Mouse (Mus musculus): ENCODE data around the gene Zfp750.

Gene Zfp750

DNA sequence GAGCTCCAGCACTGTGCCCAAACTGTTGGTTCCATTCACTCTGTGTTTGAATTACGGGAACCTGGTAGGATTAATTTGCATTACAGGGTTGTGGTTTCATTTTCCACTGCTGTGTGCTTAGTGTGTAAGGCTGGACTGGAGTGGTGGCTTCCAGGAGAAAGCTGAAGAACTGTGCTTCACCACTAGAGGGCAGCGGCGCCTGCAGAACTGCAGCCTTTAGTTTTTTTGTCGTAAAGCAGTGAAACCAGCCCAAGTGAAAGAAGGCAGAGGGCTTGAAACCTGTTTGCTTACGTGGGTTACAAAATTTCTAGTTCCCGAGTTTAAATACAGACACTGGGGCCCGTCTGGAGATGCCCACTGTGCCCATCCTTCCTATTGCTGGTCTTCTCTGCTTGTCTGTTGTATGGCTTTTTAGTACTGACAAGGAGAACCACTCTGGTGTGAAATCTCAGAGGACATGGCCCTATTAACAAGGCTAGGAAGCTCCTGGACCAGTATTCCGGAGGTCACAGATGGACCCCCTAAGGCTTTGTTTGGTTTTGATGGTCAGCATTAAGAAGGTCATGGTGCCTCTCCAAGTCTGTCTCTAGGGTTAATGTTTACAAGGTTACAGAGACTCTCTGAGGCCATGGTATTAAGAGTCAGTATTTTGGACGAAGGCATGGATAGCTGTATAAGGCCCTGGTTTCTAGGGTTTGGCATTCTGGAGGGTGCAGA, 43.3 kb downstream of the Zfp750 start:
- DNase-seq (ENCODE audit: low read depth, low spot score): peak; percentile 47

DNA sequence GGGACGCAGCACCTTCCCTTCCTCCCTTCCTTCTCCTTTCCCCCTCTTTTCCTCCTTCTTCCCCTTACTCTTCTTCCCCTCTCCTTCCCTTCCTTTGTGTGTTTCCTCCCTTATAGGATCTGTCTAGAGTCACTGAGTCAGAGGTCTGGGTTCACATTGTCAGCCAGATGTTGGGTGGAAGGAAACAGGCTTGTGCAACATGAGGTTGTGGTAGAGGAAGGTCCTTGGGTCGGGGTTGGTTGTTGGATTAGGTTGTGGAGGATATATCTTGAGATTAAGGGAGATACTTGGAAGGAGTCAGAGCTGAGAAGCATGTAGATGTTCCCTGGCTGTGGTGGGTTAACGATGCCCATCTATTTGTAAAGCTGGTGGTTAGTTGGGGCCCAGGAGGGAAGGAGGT, 44.3 kb downstream of the Zfp750 start:
- DNase-seq (ENCODE audit: low read depth, low spot score): no peak

DNA sequence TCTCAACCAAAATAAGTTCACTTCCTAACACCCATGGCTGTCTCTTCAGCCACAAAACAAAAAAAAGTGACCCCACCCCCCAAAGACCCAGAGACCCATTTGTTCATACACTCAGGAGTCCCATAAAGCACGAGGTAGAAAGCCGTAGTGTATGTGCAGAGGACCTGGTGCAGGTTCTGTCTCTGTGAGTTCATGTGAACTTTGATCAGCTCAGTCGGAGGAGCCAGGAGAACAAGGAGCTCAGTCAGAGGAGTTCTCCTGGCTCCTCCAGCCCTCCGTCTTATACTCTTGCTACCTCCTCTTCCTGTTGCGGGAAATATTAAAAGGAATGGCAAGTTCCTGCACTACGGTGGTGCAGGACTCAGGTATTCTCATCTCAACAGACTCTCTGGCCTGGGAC, 51.7 kb downstream of the Zfp750 start:
- no peak for DNase-seq (ENCODE audit: low read depth, low spot score)

Data from c-Kit-negative CD71-positive TER-119-positive erythroid progenitor cells, embryonic 14.5 days (primary cell).